Mouse (Mus musculus) forebrain, postnatal 0 days (tissue): ENCODE measurements at regions not wholly inside any gene's neighbourhood (a gene's known extent, or its start where the extent isn't known, plus 50 kb on each side); places are given as distances from the start of the nearest gene placed in this dataset.
A peak's percentile ranks its signal among the peaks of the same experiment; 100 is the strongest.

Experiments used
- ATAC-seq: fragments of 200-750 bp; cut with Nextera tagmentation; 2 replicates; pipeline ENCODE4 v1.8.0; 2017; ENCODE audit warnings: mild to moderate bottlenecking, moderate library complexity
- DNase-seq: peaks from one replicate; pipeline ENCODE4 v3.0.0-alpha.2; 2015
- H3K27ac ChIP-seq: fragments of 300-500 bp; sonication (generic); 2 replicates; pipeline ENCODE4 v1.5.1; 2014; ENCODE audit warnings: low read depth, mild to moderate bottlenecking, antibody characterized with exemption, low read length, moderate library complexity, mixed read lengths
- H3K27me3 ChIP-seq: fragments of 300-500 bp; sonication (generic); 2 replicates; pipeline ENCODE4 v1.6.1; 2014; ENCODE audit warnings: mild to moderate bottlenecking, low read length, mixed read lengths; ENCODE audit not compliant: insufficient read depth
- H3K36me3 ChIP-seq: fragments of 300-500 bp; sonication (generic); 2 replicates; pipeline ENCODE4 v1.6.1; 2014; ENCODE audit warnings: mild to moderate bottlenecking, moderate library complexity; ENCODE audit not compliant: insufficient read depth
- H3K4me1 ChIP-seq: fragments of 300-500 bp; sonication (generic); 2 replicates; pipeline ENCODE4 v1.6.1; 2014; ENCODE audit warnings: antibody characterized with exemption; ENCODE audit not compliant: insufficient read depth
- H3K4me2 ChIP-seq: fragments of 300-500 bp; sonication (generic); 2 replicates; pipeline ENCODE4 v1.6.1; 2014; ENCODE audit warnings: low read depth, mild to moderate bottlenecking, moderate library complexity
- H3K4me3 ChIP-seq: fragments of 300-500 bp; sonication (generic); 2 replicates; pipeline ENCODE4 v1.5.1; 2014; ENCODE audit warnings: low read depth, low read length, mixed read lengths
- H3K9ac ChIP-seq: fragments of 300-500 bp; sonication (generic); 2 replicates; pipeline ENCODE4 v1.6.1; 2014; ENCODE audit warnings: mild to moderate bottlenecking
- H3K9me3 ChIP-seq: fragments of 300-500 bp; sonication (generic); 2 replicates; pipeline ENCODE4 v1.6.1; 2016; ENCODE audit warnings: low read length
- CTCF ChIP-seq: sonication (generic); IDR thresholded peaks from 2 replicates; pipeline ENCODE4 v1.5.1; 2016; ENCODE audit warnings: antibody characterized with exemption, control low read depth, low read depth
- WGBS: fragments of 180-500 bp; shearing (Covaris S2); extraction: QIAGEN DNeasy Blood & Tissue Kit; methylation state at CpG from one replicate; pipeline ENCODE4 v1.1.7; 2014; 5-methylcytosine and 5-hydroxymethylcytosine counted together

GRCm38 (mm10) chr12:5566231-5566630 lies 190.7 kb upstream of the Klhl29 start:
- H3K4me3 ChIP-seq: no peak overlapping the region
- H3K27ac ChIP-seq: no peak overlapping the region
- no peak overlapping the region for H3K9ac ChIP-seq
- 0 out of 2 replicates have a peak, but pooled peaks have one; percentile 19 for TF ChIP-seq CTCF
- DNase-seq (no peak), ATAC-seq (no peak)
- H3K27me3 ChIP-seq: no peaks in the 10 kb centered on the region
- no peaks in the 10 kb centered on the region for H3K9me3 ChIP-seq
- 14% methylated on average over 2 of the region's 2 CpGs for WGBS
- no peak overlapping the region for H3K4me2 ChIP-seq
- H3K4me1 ChIP-seq: no peaks in the 10 kb centered on the region
- H3K36me3 ChIP-seq: no peaks in the 10 kb centered on the region

- no peak overlapping the region for H3K9ac ChIP-seq
- H3K4me2 ChIP-seq: no peak overlapping the region
- H3K4me3 ChIP-seq: no peak overlapping the region
- DNase-seq (no peak), ATAC-seq (no peak)
- H3K27me3 ChIP-seq: no peaks in the 10 kb centered on the region
- no peak for TF ChIP-seq CTCF
- no peaks in the 10 kb centered on the region for H3K36me3 ChIP-seq
- WGBS: 52% methylated on average over 4 of the region's 4 CpGs
- H3K9me3 ChIP-seq: no peaks in the 10 kb centered on the region
- no peaks in the 10 kb centered on the region for H3K4me1 ChIP-seq
- H3K27ac ChIP-seq: no peak overlapping the region
Measured at GRCm38 (mm10) chr12:5552607-5553006, 177.1 kb upstream of the Klhl29 start.

GRCm38 (mm10) chr12:5551901-5552300 lies 176.4 kb upstream of the Klhl29 start:
- DNase-seq: no peak
- no peak overlapping the region for H3K27ac ChIP-seq
- 47% methylated on average over 2 of the region's 2 CpGs for WGBS
- no peaks in the 10 kb centered on the region for H3K9me3 ChIP-seq
- TF ChIP-seq CTCF: no peak
- no peak overlapping the region for H3K4me3 ChIP-seq
- no peaks in the 10 kb centered on the region for H3K36me3 ChIP-seq
- no peak overlapping the region for H3K4me2 ChIP-seq
- no peaks in the 10 kb centered on the region for H3K4me1 ChIP-seq
- H3K27me3 ChIP-seq: no peaks in the 10 kb centered on the region
- ATAC-seq: no peak
- no peak overlapping the region for H3K9ac ChIP-seq

GRCm38 (mm10) chr12:5549796-5550195 lies 174.3 kb upstream of the Klhl29 start:
- Histone ChIP-seq H3K27me3 (no peaks in the 10 kb centered on the region), H3K27ac (no peak overlapping the region), H3K4me3 (no peak overlapping the region), H3K36me3 (no peaks in the 10 kb centered on the region), H3K9me3 (no peaks in the 10 kb centered on the region), H3K4me1 (no peaks in the 10 kb centered on the region), H3K4me2 (no peak overlapping the region), H3K9ac (no peak overlapping the region)
- ATAC-seq (no peak; the same call in 1 of the 2 replicates), DNase-seq (no peak)
- no peak for TF ChIP-seq CTCF
- WGBS: 21% methylated on average over 7 of the region's 7 CpGs

- Histone ChIP-seq H3K4me1 (no peaks in the 10 kb centered on the region), H3K27ac (no peak overlapping the region), H3K9ac (no peak overlapping the region), H3K36me3 (no peaks in the 10 kb centered on the region), H3K4me3 (no peak overlapping the region), H3K9me3 (no peaks in the 10 kb centered on the region), H3K4me2 (no peak overlapping the region), H3K27me3 (no peaks in the 10 kb centered on the region)
- ATAC-seq: no peak
- TF ChIP-seq CTCF: no peak
- WGBS: 26% methylated on average over 5 of the region's 5 CpGs
- DNase-seq: no peak
Measured at GRCm38 (mm10) chr12:5547698-5548097, 172.2 kb upstream of the Klhl29 start.

GRCm38 (mm10) chr12:5542701-5543100 lies 167.2 kb upstream of the Klhl29 start:
- DNase-seq (no peak), ATAC-seq (no peak)

GRCm38 (mm10) chr12:5496299-5496698 lies 120.8 kb upstream of the Klhl29 start:
- no peak for ATAC-seq

More at GRCm38 (mm10) chr12:5542701-5543100, 167.2 kb upstream of the Klhl29 start:
- Histone ChIP-seq H3K27me3 (no peaks in the 10 kb centered on the region), H3K4me1 (no peaks in the 10 kb centered on the region), H3K4me3 (no peak overlapping the region), H3K9me3 (no peaks in the 10 kb centered on the region), H3K27ac (no peak overlapping the region), H3K4me2 (no peak overlapping the region), H3K36me3 (no peaks in the 10 kb centered on the region), H3K9ac (no peak overlapping the region)
- no peak for TF ChIP-seq CTCF

More at GRCm38 (mm10) chr12:5496299-5496698, 120.8 kb upstream of the Klhl29 start:
- H3K9me3 ChIP-seq: no peaks in the 10 kb centered on the region
- H3K4me2 ChIP-seq: no peak overlapping the region
- WGBS: 82% methylated on average over 4 of the region's 4 CpGs
- no peaks in the 10 kb centered on the region for H3K36me3 ChIP-seq
- no peak for DNase-seq
- no peaks in the 10 kb centered on the region for H3K4me1 ChIP-seq
- no peak for TF ChIP-seq CTCF
- H3K4me3 ChIP-seq: no peak overlapping the region
- H3K9ac ChIP-seq: no peak overlapping the region
- H3K27me3 ChIP-seq: no peaks in the 10 kb centered on the region
- H3K27ac ChIP-seq: no peak overlapping the region
